Mouse (Mus musculus): ENCODE results near the gene Dhdds. TPM values are rescaled to one million over a fixed set of nuclear protein-coding genes. Genes with fewer than 3 reads are reported as not detected.
A peak's percentile ranks its signal among the peaks of the same experiment; 100 is the strongest.

Dhdds gene
- polyA plus RNA-seq (2014; fragmentation: Nextera tagmentation; extraction: Ambion mirVana), result 37.4 and 38.3 TPM in 2 replicates

- H3K4me1 ChIP-seq (ENCODE audit: control insufficient read depth in 2 of 2, insufficient read depth in 2 of 2, low read length in 2 of 2), result peaks cover 1 to 10% of the 10 kb centered on the region in 2 experiments; a peak in 3 of 4 replicates
- H3K27me3 ChIP-seq (ENCODE audit: control insufficient read depth, insufficient read depth, low read length), result no peaks in the 10 kb centered on the region
- H3K9ac ChIP-seq (ENCODE audit: low read length), result peak within 1 kb of the TSS; percentile 83
- H3K36me3 ChIP-seq (ENCODE audit: control insufficient read depth, insufficient read depth, low read length), result peaks cover 19% of the 10 kb centered on the region
- H3K9me3 ChIP-seq (ENCODE audit: control insufficient read depth, low read length), result no peaks in the 10 kb centered on the region
- under 1% methylated on average over 49 of the region's 49 CpGs for WGBS
- H3K4me2 ChIP-seq (ENCODE audit: low read length), result peak within 1 kb of the TSS; percentile 92
- H3K4me3 ChIP-seq (ENCODE audit: control insufficient read depth in 1 of 2, insufficient read depth in 1 of 2, low read depth in 1 of 2, low read length in 2 of 2), result peak within 1 kb of the TSS; percentile 73 to 94
- ATAC-seq (ENCODE audit: insufficient number of reproducible peaks, insufficient read depth, low FRiP score, low read depth), result peak; percentile 98
- peak within 1 kb of the TSS; percentile 63 to 70; a peak in 3 of 4 replicates for H3K27ac ChIP-seq (replicated peaks in 1 of 2; ENCODE audit: control insufficient read depth in 1 of 2, insufficient read depth in 1 of 2, low read depth in 2 of 2, low read length in 2 of 2)
Measured at GRCm38 (mm10) chr4:134000466-134001438, at the start of gene Dhdds. Gene Dhdds (minus strand): TSS chr4:134000918.

- H3K9ac ChIP-seq (ENCODE audit: low read length), result no peak overlapping the region
- no peak overlapping the region for H3K4me2 ChIP-seq (ENCODE audit: low read length)
- no peaks in the 10 kb centered on the region for H3K36me3 ChIP-seq (ENCODE audit: control insufficient read depth, insufficient read depth, low read length)
- peaks cover 10 to 12% of the 10 kb centered on the region in 2 experiments; a peak in 3 of 4 replicates for H3K4me1 ChIP-seq (ENCODE audit: control insufficient read depth in 2 of 2, insufficient read depth in 2 of 2, low read length in 2 of 2)
- H3K4me3 ChIP-seq (ENCODE audit: control insufficient read depth in 1 of 2, insufficient read depth in 1 of 2, low read depth in 1 of 2, low read length in 2 of 2), result no peak overlapping the region
- no peaks in the 10 kb centered on the region for H3K27me3 ChIP-seq (ENCODE audit: control insufficient read depth, insufficient read depth, low read length)
- H3K27ac ChIP-seq (replicated peaks in 1 of 2; ENCODE audit: control insufficient read depth in 1 of 2, insufficient read depth in 1 of 2, low read depth in 2 of 2, low read length in 2 of 2), result no peak overlapping the region
- 0 out of 2 replicates have a peak, but pooled peaks cover 3% of the 10 kb centered on the region for H3K9me3 ChIP-seq (ENCODE audit: control insufficient read depth, low read length)
- 25% methylated on average over 5 of the region's 5 CpGs for WGBS
- ATAC-seq (ENCODE audit: insufficient number of reproducible peaks, insufficient read depth, low FRiP score, low read depth), result no peak
Measured at GRCm38 (mm10) chr4:134047648-134048047, 46.9 kb upstream of the Dhdds start.

GRCm38 (mm10) chr4:134043041-134043440 lies 42.3 kb upstream of the Dhdds start:
- Histone ChIP-seq H3K9me3 (ENCODE audit: control insufficient read depth, low read length) (no peaks in the 10 kb centered on the region), H3K27me3 (ENCODE audit: control insufficient read depth, insufficient read depth, low read length) (no peaks in the 10 kb centered on the region), H3K4me3 (ENCODE audit: control insufficient read depth in 1 of 2, insufficient read depth in 1 of 2, low read depth in 1 of 2, low read length in 2 of 2) (no peak overlapping the region), H3K4me1 (ENCODE audit: control insufficient read depth in 2 of 2, insufficient read depth in 2 of 2, low read length in 2 of 2) (peaks cover under 1 to 6% of the 10 kb centered on the region in 2 experiments; a peak in 2 of 4 replicates), H3K36me3 (ENCODE audit: control insufficient read depth, insufficient read depth, low read length) (no peaks in the 10 kb centered on the region), H3K4me2 (ENCODE audit: low read length) (no peak overlapping the region), H3K9ac (ENCODE audit: low read length) (no peak overlapping the region), H3K27ac (replicated peaks in 1 of 2; ENCODE audit: control insufficient read depth in 1 of 2, insufficient read depth in 1 of 2, low read depth in 2 of 2, low read length in 2 of 2) (no peak overlapping the region)
- WGBS, result 39% methylated on average over 2 of the region's 2 CpGs
- ATAC-seq (ENCODE audit: insufficient number of reproducible peaks, insufficient read depth, low FRiP score, low read depth), result no peak

DNA sequence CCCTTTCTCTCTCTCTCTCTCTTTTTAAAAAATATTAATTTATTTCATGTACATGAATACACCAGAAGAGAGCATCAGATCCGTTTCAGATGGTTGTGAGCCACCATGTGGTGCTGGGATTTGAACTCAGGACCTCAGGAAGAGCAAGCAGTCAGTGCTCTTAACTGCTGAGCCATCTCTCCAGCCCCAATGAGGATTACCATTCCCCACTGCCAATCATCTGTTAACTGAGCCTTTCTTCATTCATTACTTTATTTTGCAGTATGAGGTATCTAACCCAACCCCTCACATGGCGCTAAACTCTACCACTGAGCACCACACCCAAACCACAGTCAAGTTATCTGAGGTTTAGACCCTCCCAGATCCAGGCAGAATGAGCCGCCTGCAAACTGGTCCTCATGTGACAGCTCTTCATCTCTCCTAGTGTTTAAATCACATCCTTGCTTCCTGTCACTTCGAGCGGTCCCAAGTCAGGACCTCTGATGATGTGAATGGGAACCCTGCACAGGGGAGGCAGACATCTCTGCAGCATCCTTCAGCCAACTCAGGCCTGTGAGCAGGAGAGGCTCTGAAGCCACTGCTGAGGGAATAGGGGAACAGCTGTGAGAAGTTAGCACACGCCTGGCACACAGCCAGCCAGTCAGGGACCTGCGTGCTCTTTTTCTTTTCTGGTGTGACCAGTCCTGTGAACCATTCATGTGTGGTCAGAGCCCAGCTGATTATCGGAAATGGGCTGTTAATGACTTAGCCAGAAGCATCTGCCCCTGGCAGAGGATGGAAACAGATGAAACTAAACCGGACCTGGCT lies 40.8 kb upstream of the Dhdds start:
- ATAC-seq (ENCODE audit: insufficient number of reproducible peaks, insufficient read depth, low FRiP score, low read depth), result no peak
- Histone ChIP-seq H3K36me3 (ENCODE audit: control insufficient read depth, insufficient read depth, low read length) (no peaks in the 10 kb centered on the region), H3K4me3 (ENCODE audit: control insufficient read depth in 1 of 2, insufficient read depth in 1 of 2, low read depth in 1 of 2, low read length in 2 of 2) (no peak overlapping the region), H3K9me3 (ENCODE audit: control insufficient read depth, low read length) (no peaks in the 10 kb centered on the region), H3K27ac (replicated peaks in 1 of 2; ENCODE audit: control insufficient read depth in 1 of 2, insufficient read depth in 1 of 2, low read depth in 2 of 2, low read length in 2 of 2) (no peak overlapping the region), H3K9ac (ENCODE audit: low read length) (no peak overlapping the region), H3K4me1 (ENCODE audit: control insufficient read depth in 2 of 2, insufficient read depth in 2 of 2, low read length in 2 of 2) (no peaks in the 10 kb centered on the region), H3K4me2 (ENCODE audit: low read length) (no peak overlapping the region), H3K27me3 (ENCODE audit: control insufficient read depth, insufficient read depth, low read length) (no peaks in the 10 kb centered on the region)
- 43% methylated on average over 9 of the region's 9 CpGs for WGBS

- H3K4me1 ChIP-seq (ENCODE audit: control insufficient read depth in 2 of 2, insufficient read depth in 2 of 2, low read length in 2 of 2), result no peaks in the 10 kb centered on the region
- no peaks in the 10 kb centered on the region for H3K36me3 ChIP-seq (ENCODE audit: control insufficient read depth, insufficient read depth, low read length)
- no peak overlapping the region for H3K4me3 ChIP-seq (ENCODE audit: control insufficient read depth in 1 of 2, insufficient read depth in 1 of 2, low read depth in 1 of 2, low read length in 2 of 2)
- no peak overlapping the region for H3K9ac ChIP-seq (ENCODE audit: low read length)
- H3K27ac ChIP-seq (replicated peaks in 1 of 2; ENCODE audit: control insufficient read depth in 1 of 2, insufficient read depth in 1 of 2, low read depth in 2 of 2, low read length in 2 of 2), result no peak overlapping the region
- H3K9me3 ChIP-seq (ENCODE audit: control insufficient read depth, low read length), result no peaks in the 10 kb centered on the region
- WGBS, result 5% methylated on average over 16 of the region's 16 CpGs
- H3K4me2 ChIP-seq (ENCODE audit: low read length), result no peak overlapping the region
- no peaks in the 10 kb centered on the region for H3K27me3 ChIP-seq (ENCODE audit: control insufficient read depth, insufficient read depth, low read length)
- ATAC-seq (ENCODE audit: insufficient number of reproducible peaks, insufficient read depth, low FRiP score, low read depth), result no peak
Measured at GRCm38 (mm10) chr4:134035953-134036352, 35.2 kb upstream of the Dhdds start.

GRCm38 (mm10) chr4:134025802-134026201 lies 25.1 kb upstream of the Dhdds start:
- no peak overlapping the region for H3K4me3 ChIP-seq (ENCODE audit: control insufficient read depth in 1 of 2, insufficient read depth in 1 of 2, low read depth in 1 of 2, low read length in 2 of 2)
- H3K9ac ChIP-seq (ENCODE audit: low read length), result no peak overlapping the region
- no peaks in the 10 kb centered on the region for H3K36me3 ChIP-seq (ENCODE audit: control insufficient read depth, insufficient read depth, low read length)
- no peak overlapping the region for H3K27ac ChIP-seq (replicated peaks in 1 of 2; ENCODE audit: control insufficient read depth in 1 of 2, insufficient read depth in 1 of 2, low read depth in 2 of 2, low read length in 2 of 2)
- H3K9me3 ChIP-seq (ENCODE audit: control insufficient read depth, low read length), result 0 out of 2 replicates have a peak, but pooled peaks cover 3% of the 10 kb centered on the region
- no peak for ATAC-seq (ENCODE audit: insufficient number of reproducible peaks, insufficient read depth, low FRiP score, low read depth)
- no peaks in the 10 kb centered on the region for H3K4me1 ChIP-seq (ENCODE audit: control insufficient read depth in 2 of 2, insufficient read depth in 2 of 2, low read length in 2 of 2)
- WGBS, result 69% methylated on average over 9 of the region's 9 CpGs
- H3K4me2 ChIP-seq (ENCODE audit: low read length), result no peak overlapping the region
- no peaks in the 10 kb centered on the region for H3K27me3 ChIP-seq (ENCODE audit: control insufficient read depth, insufficient read depth, low read length)

DNA sequence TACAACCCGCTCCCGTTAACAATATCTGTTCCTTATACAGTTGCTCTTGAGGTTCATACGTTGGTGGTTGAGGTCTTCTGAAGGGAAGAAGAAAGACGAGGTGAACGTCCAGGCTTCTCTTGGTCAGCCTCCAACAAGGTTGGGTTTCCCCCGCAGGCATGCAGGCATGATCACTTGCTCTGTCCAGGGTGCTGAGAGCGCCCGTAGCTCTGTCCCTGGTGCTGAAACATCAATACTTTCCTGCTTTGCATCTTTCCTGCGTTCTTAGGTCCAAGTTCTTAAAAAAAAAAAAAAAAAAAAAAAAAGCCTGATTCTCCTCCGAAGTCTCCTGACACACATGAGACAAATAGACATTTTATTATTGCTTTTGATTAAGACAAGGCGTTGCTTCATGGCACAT lies 19.9 kb upstream of the Dhdds start:
- ATAC-seq (ENCODE audit: insufficient number of reproducible peaks, insufficient read depth, low FRiP score, low read depth), result no peak

More for the DNA sequence above, 19.9 kb upstream of the Dhdds start:
- Histone ChIP-seq H3K9me3 (ENCODE audit: control insufficient read depth, low read length) (no peaks in the 10 kb centered on the region), H3K9ac (ENCODE audit: low read length) (no peak overlapping the region), H3K27me3 (ENCODE audit: control insufficient read depth, insufficient read depth, low read length) (peaks cover 45% of the 10 kb centered on the region), H3K4me1 (ENCODE audit: control insufficient read depth in 2 of 2, insufficient read depth in 2 of 2, low read length in 2 of 2) (peaks cover 8 to 14% of the 10 kb centered on the region in 2 experiments; a peak in 2 of 4 replicates), H3K36me3 (ENCODE audit: control insufficient read depth, insufficient read depth, low read length) (no peaks in the 10 kb centered on the region), H3K27ac (replicated peaks in 1 of 2; ENCODE audit: control insufficient read depth in 1 of 2, insufficient read depth in 1 of 2, low read depth in 2 of 2, low read length in 2 of 2) (no peak overlapping the region), H3K4me3 (ENCODE audit: control insufficient read depth in 1 of 2, insufficient read depth in 1 of 2, low read depth in 1 of 2, low read length in 2 of 2) (no peak overlapping the region), H3K4me2 (ENCODE audit: low read length) (no peak overlapping the region)
- 3% methylated on average over 11 of the region's 11 CpGs for WGBS

All from heart, embryonic 14.5 days (tissue).